Mouse (Mus musculus) forebrain, embryonic 10.5 days (tissue): Measurements from ENCODE around the gene Rfx2. TPM values are rescaled to one million over a fixed set of nuclear protein-coding genes. Genes with fewer than 3 reads are reported as not detected.

Experiments used
- DNase-seq: peaks from one replicate; pipeline ENCODE4 v3.0.0-alpha.2; 2017; ENCODE audit warnings: low spot score; ENCODE audit errors: extremely low spot score
- H3K27ac ChIP-seq: fragments of 300-500 bp; sonication (generic); 2 replicates; pipeline ENCODE4 v1.5.1; 2016; ENCODE audit warnings: mild to moderate bottlenecking
- H3K27me3 ChIP-seq: fragments of 300-500 bp; sonication (generic); 2 replicates; pipeline ENCODE4 v1.6.1; 2016; ENCODE audit warnings: mild to moderate bottlenecking; ENCODE audit not compliant: poor library complexity, severe bottlenecking
- H3K36me3 ChIP-seq: fragments of 300-500 bp; sonication (generic); replicated peaks from 2 replicates; pipeline ENCODE4 v1.6.1; 2016; ENCODE audit warnings: mild to moderate bottlenecking, moderate library complexity
- H3K4me1 ChIP-seq: fragments of 300-500 bp; sonication (generic); 2 replicates; pipeline ENCODE4 v1.6.1; 2016
- H3K4me3 ChIP-seq: fragments of 300-500 bp; sonication (generic); 2 replicates; pipeline ENCODE4 v1.5.1; 2016; ENCODE audit warnings: mild to moderate bottlenecking, moderate library complexity
- H3K9me3 ChIP-seq: fragments of 300-500 bp; sonication (generic); 2 replicates; pipeline ENCODE4 v1.6.1; 2016; ENCODE audit warnings: mild to moderate bottlenecking, moderate library complexity
- WGBS: fragments of 180-500 bp; shearing (Covaris S2); methylation state at CpG from one replicate; pipeline ENCODE4 v1.1.7; 2016; 5-methylcytosine and 5-hydroxymethylcytosine counted together
- polyA plus RNA-seq: library from polyadenylated mRNA; unstranded; fragments of >200 nt; fragmentation: Nextera tagmentation; extraction: Ambion mirVana; gene quantifications from 2 replicates; pipeline ENCODE4 v1.2.1, GENCODE M21; 2016

The Rfx2 gene
- polyA plus RNA-seq, 1 experiment from 2014 or later, result 9.6 TPM

DNA sequence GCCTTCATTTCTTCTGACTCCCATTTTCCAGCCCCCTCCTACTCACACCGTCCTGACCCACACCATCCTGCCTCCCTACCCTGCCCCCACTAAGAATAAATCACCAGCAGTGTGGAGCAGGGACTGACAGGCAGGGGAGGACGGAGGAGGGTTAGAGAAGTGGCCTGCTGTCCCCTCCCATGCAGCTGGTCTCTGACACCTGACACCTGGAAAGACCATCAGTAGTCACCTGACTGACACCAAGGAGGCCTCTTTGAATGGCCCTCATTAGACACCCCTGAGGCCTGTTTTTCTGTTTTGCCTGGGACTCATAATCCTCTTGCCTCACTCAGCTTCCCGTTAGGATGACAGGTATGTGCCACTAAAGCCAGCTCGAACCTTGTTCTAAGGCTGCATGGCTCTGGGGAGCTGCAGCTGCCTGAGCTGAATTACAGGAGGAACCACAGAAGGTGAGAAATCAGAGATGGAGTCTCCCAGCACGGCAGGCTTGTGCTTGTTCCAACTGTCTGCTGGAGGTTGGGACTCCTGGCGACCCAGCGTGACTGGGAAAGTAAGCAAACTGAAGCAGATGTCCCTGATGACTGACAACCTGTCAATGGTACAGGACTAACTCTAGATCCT lies 103.7 kb downstream of the Rfx2 start:
- WGBS, result 13% methylated on average over 7 of the region's 7 CpGs
- H3K9me3 ChIP-seq, result no peaks in the 10 kb centered on the region
- peak overlapping the region; percentile 5; the same call in 1 of the 2 replicates for H3K27ac ChIP-seq
- H3K4me3 ChIP-seq, result peak overlapping the region; percentile 11
- H3K36me3 ChIP-seq, result peaks cover 29% of the 10 kb centered on the region
- H3K4me1 ChIP-seq, result peaks cover 48% of the 10 kb centered on the region
- DNase-seq, result no peak
- no peaks in the 10 kb centered on the region for H3K27me3 ChIP-seq

Other genes starting within 250 kb of the Rfx2 start
- 84.0 and 85.7 TPM in 2 replicates for gene Safb2, start 246.4 kb downstream of the Rfx2 start, polyA plus RNA-seq
- gene Safb, start 246.2 kb downstream of the Rfx2 start, polyA plus RNA-seq, result 160 and 172 TPM in 2 replicates
- 192 and 193 TPM in 2 replicates for gene 2410015M20Rik, start 221.2 kb downstream of the Rfx2 start, polyA plus RNA-seq
- 1,518 and 1,601 TPM in 2 replicates for gene Rpl36, start 217.6 kb downstream of the Rfx2 start, polyA plus RNA-seq
- gene Lonp1, start 204.1 kb downstream of the Rfx2 start, polyA plus RNA-seq, result 61.8 and 62.3 TPM in 2 replicates
- 0.53 and 0.81 TPM in 2 replicates for gene Catsperd, start 202.9 kb downstream of the Rfx2 start, polyA plus RNA-seq
- 144 and 147 TPM in 2 replicates for gene Ranbp3, start 157.7 kb downstream of the Rfx2 start, polyA plus RNA-seq
- 366 and 374 TPM in 2 replicates for gene Ndufa11, start 113.2 kb downstream of the Rfx2 start, polyA plus RNA-seq
- 11.1 and 12.2 TPM in 2 replicates for gene Vmac, start 113.0 kb downstream of the Rfx2 start, polyA plus RNA-seq
- gene Nrtn, start 73.5 kb downstream of the Rfx2 start, polyA plus RNA-seq, result 3.2 and 3.5 TPM in 2 replicates
- 46.0 and 46.2 TPM in 2 replicates for gene Dus3l, start 66.3 kb downstream of the Rfx2 start, polyA plus RNA-seq
- 1.8 and 1.9 TPM in 2 replicates for gene Prr22, start 60.8 kb downstream of the Rfx2 start, polyA plus RNA-seq
- gene Acsbg2, start 43.4 kb upstream of the Rfx2 start, polyA plus RNA-seq, result not detected in 2 replicates
- 0.26 and 0.46 TPM in 2 replicates for gene 1700061G19Rik, start 44.5 kb upstream of the Rfx2 start, polyA plus RNA-seq
- 72.7 and 74.6 TPM in 2 replicates for gene Mllt1, start 104.4 kb upstream of the Rfx2 start, polyA plus RNA-seq
- gene Acer1, start 151.1 kb upstream of the Rfx2 start, polyA plus RNA-seq, result not detected in 2 replicates
- 186 and 188 TPM in 2 replicates for gene Clpp, start 159.3 kb upstream of the Rfx2 start, polyA plus RNA-seq
- gene Alkbh7, start 166.3 kb upstream of the Rfx2 start, polyA plus RNA-seq, result 37.0 and 38.6 TPM in 2 replicates
- gene Pspn, start 169.0 kb upstream of the Rfx2 start, polyA plus RNA-seq, result 0.35 and 0.50 TPM in 2 replicates
- 82.3 and 83.9 TPM in 2 replicates for gene Gtf2f1, start 180.3 kb upstream of the Rfx2 start, polyA plus RNA-seq
- 0.34 and 0.43 TPM in 2 replicates for gene Gm17949, start 180.5 kb upstream of the Rfx2 start, polyA plus RNA-seq
- 47.7 and 50.2 TPM in 2 replicates for gene Khsrp, start 200.5 kb upstream of the Rfx2 start, polyA plus RNA-seq
- not detected in 2 replicates for gene Slc25a41, start 210.6 kb upstream of the Rfx2 start, polyA plus RNA-seq
- gene Crb3, start 228.1 kb upstream of the Rfx2 start, polyA plus RNA-seq, result 3.6 and 4.0 TPM in 2 replicates
- gene Slc25a23, start 228.8 kb upstream of the Rfx2 start, polyA plus RNA-seq, result 10.0 and 10.6 TPM in 2 replicates
- gene Dennd1c, start 247.5 kb upstream of the Rfx2 start, polyA plus RNA-seq, result 2.7 and 4.1 TPM in 2 replicates